Mouse (Mus musculus) yolk sac, embryonic 10.5 days (tissue): ENCODE results near the gene Nol3.
A peak's percentile ranks its signal among the peaks of the same experiment; 100 is the strongest.

ENCODE experiments used
- DNase-seq: peaks from one replicate; pipeline ENCODE4 v3.0.0-alpha.2; 2017; ENCODE audit warnings: low spot score

The Nol3 gene

GRCm38 (mm10) chr8:105309142-105309847 lies 33.4 kb downstream of the Nol3 start:
- DNase-seq = no peak

- DNase-seq = no peak
Measured at GRCm38 (mm10) chr8:105310118-105310517, 34.2 kb downstream of the Nol3 start.

GRCm38 (mm10) chr8:105311718-105312117 lies 35.8 kb downstream of the Nol3 start:
- DNase-seq = no peak

GRCm38 (mm10) chr8:105312891-105313481 lies 37.0 kb downstream of the Nol3 start:
- DNase-seq = no peak

- no peak for DNase-seq
Measured at GRCm38 (mm10) chr8:105313622-105314402, 37.9 kb downstream of the Nol3 start.

GRCm38 (mm10) chr8:105315073-105315769 lies 39.3 kb downstream of the Nol3 start:
- no peak for DNase-seq

GRCm38 (mm10) chr8:105317941-105318340 lies 42.0 kb downstream of the Nol3 start:
- DNase-seq = no peak

GRCm38 (mm10) chr8:105318662-105319190 lies 42.8 kb downstream of the Nol3 start:
- no peak for DNase-seq

GRCm38 (mm10) chr8:105323183-105323582 lies 47.2 kb downstream of the Nol3 start:
- DNase-seq = no peak

GRCm38 (mm10) chr8:105325641-105326093 lies 49.7 kb downstream of the Nol3 start:
- no peak for DNase-seq

- peak; percentile 96 for DNase-seq
Measured at GRCm38 (mm10) chr8:105326141-105326672, 50.3 kb downstream of the Nol3 start, which contains the start of the genes Lrrc29 and Tmem208. Gene Lrrc29 (minus strand): TSS chr8:105326278. Gene Tmem208 (plus strand): TSS chr8:105326354.

GRCm38 (mm10) chr8:105326968-105327367 lies 51.0 kb downstream of the Nol3 start:
- DNase-seq = no peak

- no peak for DNase-seq
Measured at GRCm38 (mm10) chr8:105330325-105330724, 54.4 kb downstream of the Nol3 start.

- no peak for DNase-seq
Measured at GRCm38 (mm10) chr8:105331469-105331868, 55.5 kb downstream of the Nol3 start.
